Mouse (Mus musculus): ENCODE data around the gene Tent5b.

Gene Tent5b

GRCm38 (mm10) chr4:133501514-133501913 is 21.6 kb downstream of the Tent5b start:
- in situ Hi-C loops (cut with MseI, MboI): no loop called here

GRCm38 (mm10) chr4:133504300-133504699 is 24.4 kb downstream of the Tent5b start:
- in situ Hi-C loops (cut with MseI, MboI): no loop called here

GRCm38 (mm10) chr4:133504755-133505485 is 25.0 kb downstream of the Tent5b start:
- in situ Hi-C loops (cut with MseI, MboI): no loop called here

- in situ Hi-C loops (cut with MseI, MboI): no loop called here
Observed at GRCm38 (mm10) chr4:133506573-133506972, 26.6 kb downstream of the Tent5b start.

GRCm38 (mm10) chr4:133508990-133509389 is 29.1 kb downstream of the Tent5b start:
- in situ Hi-C loops (cut with MseI, MboI): no loop called here

- in situ Hi-C loops (cut with MseI, MboI): loop anchor here (5.0 kb wide), 2 partner anchors 34 to 39 kb away; no protein-coding TSS in a partner anchor
Observed at GRCm38 (mm10) chr4:133511050-133511449, 31.1 kb downstream of the Tent5b start.

GRCm38 (mm10) chr4:133512511-133512910 is 32.6 kb downstream of the Tent5b start:
- in situ Hi-C loops (cut with MseI, MboI): loop anchor here (5.0 kb wide), 2 partner anchors 35 to 40 kb away; no protein-coding TSS in a partner anchor

- in situ Hi-C loops (cut with MseI, MboI): loop anchor here (5.0 kb wide), 2 partner anchors 36 to 41 kb away; no protein-coding TSS in a partner anchor
Observed at GRCm38 (mm10) chr4:133512972-133513371, 33.0 kb downstream of the Tent5b start.

GRCm38 (mm10) chr4:133518601-133519368 is 38.9 kb downstream of the Tent5b start, which contains the start of gene Kdf1:
Kdf1 (plus strand) TSS chr4:133518963.
- in situ Hi-C loops (cut with MseI, MboI): no loop called here

GRCm38 (mm10) chr4:133519369-133519665 is 39.4 kb downstream of the Tent5b start:
- in situ Hi-C loops (cut with MseI, MboI): no loop called here

GRCm38 (mm10) chr4:133521502-133521901 is 41.6 kb downstream of the Tent5b start:
- in situ Hi-C loops (cut with MseI, MboI): no loop called here

GRCm38 (mm10) chr4:133527788-133528187 is 47.9 kb downstream of the Tent5b start:
- in situ Hi-C loops (cut with MseI, MboI): no loop called here

- in situ Hi-C loops (cut with MseI, MboI): no loop called here
Observed at GRCm38 (mm10) chr4:133532777-133533176, 52.8 kb downstream of the Tent5b start.

GRCm38 (mm10) chr4:133536081-133536480 is 56.1 kb downstream of the Tent5b start:
- in situ Hi-C loops (cut with MseI, MboI): no loop called here

GRCm38 (mm10) chr4:133536652-133537051 is 56.7 kb downstream of the Tent5b start:
- in situ Hi-C loops (cut with MseI, MboI): no loop called here
